Mouse (Mus musculus) testis, adult 2 months (tissue): Measurements from ENCODE around the gene Kcnh3. TPM values are rescaled to one million over a fixed set of nuclear protein-coding genes. Genes with fewer than 3 reads are reported as not detected.

Experiments used
- H3K27ac ChIP-seq: fragments of 200-500 bp; 2 replicates; pipeline ENCODE4 v1.5.1; 2012; ENCODE audit warnings: low read depth, low read length; ENCODE audit not compliant: control insufficient read depth, insufficient read depth
- H3K27me3 ChIP-seq: fragments of 200-500 bp; 2 replicates; pipeline ENCODE4 v1.6.1; 2012; ENCODE audit warnings: mild to moderate bottlenecking, low read length, moderate library complexity; ENCODE audit not compliant: control insufficient read depth, insufficient read depth
- H3K36me3 ChIP-seq: fragments of 200-500 bp; 2 replicates; pipeline ENCODE4 v1.6.1; 2012; ENCODE audit warnings: mild to moderate bottlenecking, low read length; ENCODE audit not compliant: control insufficient read depth, insufficient read depth
- H3K4me1 ChIP-seq: fragments of 200-500 bp; 2 replicates; pipeline ENCODE4 v1.6.1; 2012; ENCODE audit warnings: low read length; ENCODE audit not compliant: control insufficient read depth, insufficient read depth
- H3K4me3 ChIP-seq: fragments of 200-500 bp; 2 replicates; pipeline ENCODE4 v1.5.1; 2012; ENCODE audit warnings: low read depth, mild to moderate bottlenecking, low read length, moderate library complexity, mixed read lengths; ENCODE audit not compliant: control insufficient read depth
- CTCF ChIP-seq: fragments of 200-500 bp; IDR thresholded peaks from 2 replicates; pipeline ENCODE4 v1.5.1; 2012; ENCODE audit warnings: low read depth, mild to moderate bottlenecking, inconsistent platforms, low read length, moderate library complexity; ENCODE audit not compliant: control insufficient read depth, insufficient read depth, insufficient replicate concordance
- POLR2A ChIP-seq: fragments of 200-500 bp; IDR thresholded peaks from 2 replicates; pipeline ENCODE4 v1.6.1; 2012; ENCODE audit warnings: low read depth, mild to moderate bottlenecking, inconsistent platforms, low read length, moderate library complexity; ENCODE audit not compliant: control insufficient read depth
- polyA plus RNA-seq: library from polyadenylated mRNA; depleted of rRNA; stranded (reverse); fragments of >200 nt; gene quantifications from 2 replicates; pipeline ENCODE4 v1.2.3, GENCODE M21; 2012

The Kcnh3 gene
- polyA plus RNA-seq, 1 experiment = 0.89 TPM

DNA sequence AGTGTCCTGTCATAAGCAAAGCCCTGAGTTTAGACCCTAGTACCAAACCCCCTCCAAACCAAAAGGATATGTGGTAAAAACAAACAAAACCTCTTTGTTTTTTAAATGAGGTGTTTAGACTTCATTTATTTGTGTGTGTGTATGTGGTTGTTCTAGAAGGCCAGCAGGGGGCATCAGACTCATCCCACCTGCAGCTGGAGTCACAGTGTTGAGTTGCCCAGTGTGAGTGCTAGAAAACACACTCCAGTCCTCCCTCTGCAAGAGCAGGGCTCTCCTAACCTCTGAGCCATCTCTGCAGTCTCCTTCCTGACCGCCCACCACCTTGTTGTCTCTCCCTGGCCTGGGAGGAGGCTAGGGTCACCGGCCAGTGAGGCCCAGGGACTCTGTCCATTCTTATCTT, 9.7 kb upstream of the Kcnh3 start:
- Histone ChIP-seq H3K27ac (no peak overlapping the region), H3K27me3 (no peaks in the 10 kb centered on the region), H3K36me3 (no peaks in the 10 kb centered on the region; the same call in 1 of the 2 replicates)

DNA sequence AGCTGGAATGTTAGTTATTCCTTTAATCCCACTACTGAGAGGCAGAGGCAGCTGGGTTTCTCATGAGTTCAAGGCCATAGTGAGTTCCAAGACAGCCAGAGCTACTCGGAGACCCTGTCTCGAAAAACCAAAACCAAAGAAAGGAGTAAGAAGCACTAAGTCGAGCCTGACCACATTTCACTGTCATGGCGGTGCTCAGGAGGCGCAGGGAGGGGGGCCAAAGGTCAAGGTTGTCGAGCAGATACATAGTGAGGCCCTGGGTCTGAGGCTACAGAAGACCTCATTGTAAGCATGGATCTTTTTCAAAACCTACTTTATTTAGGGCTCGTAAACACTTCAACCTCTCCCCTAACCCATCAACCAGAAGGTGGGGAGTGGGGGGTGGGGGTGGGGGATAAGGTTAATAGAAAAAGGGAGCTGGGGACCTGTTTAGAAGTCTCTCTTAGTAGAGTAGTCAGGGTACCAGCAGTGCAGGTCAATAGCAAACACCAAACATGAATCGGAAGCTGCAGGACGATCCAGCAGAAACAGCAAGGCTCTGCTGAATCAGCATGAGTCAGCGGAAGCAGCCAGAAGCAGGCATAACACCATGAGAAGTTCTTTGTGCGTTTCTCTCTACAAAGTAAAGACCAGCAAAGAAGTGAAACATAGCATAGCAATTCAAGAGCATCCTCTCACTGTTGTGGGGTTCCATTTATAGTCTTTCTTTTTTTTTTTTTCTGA, 8.8 kb upstream of the Kcnh3 start:
- H3K4me1 ChIP-seq = no peaks in the 10 kb centered on the region
- no peak for TF ChIP-seq POLR2A
- H3K36me3 ChIP-seq = no peaks in the 10 kb centered on the region
- H3K27me3 ChIP-seq = no peaks in the 10 kb centered on the region
- H3K4me3 ChIP-seq = no peak overlapping the region
- H3K27ac ChIP-seq = no peak overlapping the region

More for the DNA sequence above, 9.7 kb upstream of the Kcnh3 start:
- TF ChIP-seq POLR2A (no peak), CTCF (peak; percentile 39; the same call in 1 of the 2 replicates)
- Histone ChIP-seq H3K4me3 (no peak overlapping the region), H3K4me1 (no peaks in the 10 kb centered on the region)

DNA sequence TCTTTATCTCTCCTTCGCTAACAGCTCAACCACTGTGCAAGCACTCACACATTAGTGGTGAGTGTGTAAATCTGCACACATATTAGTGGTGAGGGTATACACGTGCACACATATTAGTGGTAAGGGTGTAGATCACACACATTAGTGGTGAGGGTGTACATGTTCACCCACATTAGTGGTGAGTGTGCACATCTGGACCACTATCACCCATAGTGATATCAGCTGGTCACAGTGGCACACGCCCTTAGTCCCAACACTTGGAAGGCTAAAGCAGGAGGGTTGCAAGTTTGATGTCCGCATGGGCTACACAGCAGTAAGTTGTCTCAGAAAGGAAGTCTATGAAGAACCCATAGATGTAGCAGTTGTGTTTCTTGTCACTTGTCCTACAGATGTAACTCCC, 7.0 kb upstream of the Kcnh3 start:
- H3K4me1 ChIP-seq = no peaks in the 10 kb centered on the region; the same call in 1 of the 2 replicates
- no peak overlapping the region for H3K4me3 ChIP-seq
- no peak overlapping the region for H3K27ac ChIP-seq
- H3K36me3 ChIP-seq = no peaks in the 10 kb centered on the region
- H3K27me3 ChIP-seq = no peaks in the 10 kb centered on the region
- TF ChIP-seq CTCF (no peak), POLR2A (no peak)

DNA sequence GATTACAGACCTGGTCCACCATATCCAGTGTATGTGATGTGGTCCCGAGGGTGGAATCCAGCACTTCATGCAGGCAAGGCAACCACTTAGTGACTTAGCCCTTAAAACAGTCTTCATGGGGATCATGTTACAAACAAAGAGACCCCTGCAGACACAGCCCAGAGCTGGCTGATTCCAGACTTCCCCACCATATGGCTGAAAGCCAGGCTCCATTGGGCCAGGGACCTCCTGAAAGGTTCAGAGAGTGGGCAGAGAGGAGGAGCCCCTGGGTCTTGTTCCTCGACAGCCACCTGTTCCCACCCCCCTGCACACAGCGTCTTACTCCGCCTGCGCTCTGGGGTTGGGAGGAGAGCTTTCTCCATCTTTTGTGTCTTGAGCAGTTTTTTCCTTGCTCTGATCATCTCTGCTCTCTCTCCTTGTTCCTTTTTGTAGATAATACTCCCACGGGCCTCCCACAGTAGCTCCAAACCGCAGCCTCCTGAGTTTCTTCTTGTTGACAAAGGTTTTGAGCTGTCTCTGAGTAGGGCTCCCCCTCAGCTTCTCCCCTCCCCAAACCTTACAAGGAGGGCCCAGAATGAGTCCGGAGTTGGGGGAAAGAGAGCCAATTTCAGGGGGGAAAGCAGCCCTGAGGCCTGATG, 3.2 kb upstream of the Kcnh3 start:
- Histone ChIP-seq H3K4me1 (peaks cover 19% of the 10 kb centered on the region), H3K36me3 (no peaks in the 10 kb centered on the region), H3K27ac (no peak overlapping the region), H3K4me3 (no peak overlapping the region), H3K27me3 (no peaks in the 10 kb centered on the region; the same call in 1 of the 2 replicates)
- TF ChIP-seq CTCF (no peak), POLR2A (no peak)

DNA sequence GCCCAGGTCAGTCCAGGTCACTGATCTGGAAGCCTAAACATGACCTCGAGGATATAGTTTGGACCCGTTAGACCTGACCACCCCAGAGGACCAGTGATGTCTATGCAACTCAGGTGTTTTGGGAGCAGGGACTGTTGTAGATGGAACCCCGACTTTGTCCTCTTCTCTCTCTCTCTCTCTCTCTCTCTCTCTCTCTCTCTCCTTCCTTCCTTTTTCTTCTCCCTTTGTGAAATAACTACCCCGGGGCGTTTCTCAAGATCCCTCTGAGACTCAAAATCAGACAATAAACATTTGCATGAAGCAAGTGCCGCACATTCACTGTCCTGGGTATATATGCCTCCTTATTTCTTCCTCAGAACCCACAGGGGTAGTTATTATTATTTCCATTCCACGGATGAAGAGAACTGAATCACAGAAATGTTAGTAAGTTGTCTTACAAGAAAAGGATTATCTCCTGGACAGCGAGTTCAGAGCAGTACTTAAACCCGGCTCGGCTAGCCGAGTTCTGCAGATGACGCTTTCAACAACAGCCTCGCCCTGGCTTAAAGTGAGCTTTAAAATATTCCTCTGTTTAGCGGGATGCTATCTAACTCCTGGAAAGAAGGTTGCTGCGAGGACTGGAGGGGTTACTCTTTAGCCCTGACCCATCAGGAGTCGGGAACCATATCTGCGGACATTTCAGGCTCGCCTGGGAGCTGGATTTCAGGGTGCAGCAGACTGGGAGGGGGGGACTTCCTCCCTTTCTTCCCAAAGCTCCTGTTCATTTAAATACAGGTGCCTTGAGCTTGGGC, 1.7 kb upstream of the Kcnh3 start:
- Histone ChIP-seq H3K27ac (no peak overlapping the region), H3K4me1 (peaks cover 19% of the 10 kb centered on the region)

DNA sequence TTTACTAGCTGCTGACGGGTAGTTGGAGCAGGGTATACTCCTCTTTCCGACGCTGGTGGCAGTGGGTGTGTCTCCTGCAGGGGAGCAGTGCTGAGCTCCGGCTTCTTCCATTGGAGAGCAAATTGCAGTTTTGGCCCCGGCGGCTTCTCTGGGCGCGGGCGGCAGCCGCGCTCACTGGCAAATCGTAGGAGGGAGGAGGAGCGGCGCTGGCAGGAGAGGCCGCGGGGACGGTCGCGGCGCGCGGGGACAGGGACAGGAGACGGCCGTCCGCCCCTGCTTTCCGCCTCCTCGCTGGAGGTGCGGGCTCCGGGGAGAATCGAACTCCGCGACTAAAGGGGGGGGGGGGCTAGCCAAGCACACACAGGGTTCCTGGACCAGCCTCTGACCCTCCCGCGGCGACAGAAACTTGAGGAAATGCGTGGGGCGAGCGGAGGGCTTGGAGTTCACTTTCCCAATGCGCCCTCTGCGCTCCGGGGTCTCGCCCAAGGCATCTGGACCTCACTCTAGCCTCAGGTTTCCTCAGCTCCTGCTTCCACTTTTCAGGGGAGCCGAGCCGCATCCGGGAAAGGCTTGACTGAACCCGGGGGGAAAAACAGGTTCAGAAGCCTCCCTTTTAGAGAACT, 965 bp upstream of the Kcnh3 start:
- H3K4me3 ChIP-seq = peak overlapping the region; percentile 75
- no peaks in the 10 kb centered on the region for H3K36me3 ChIP-seq
- no peaks in the 10 kb centered on the region; the same call in 1 of the 2 replicates for H3K27me3 ChIP-seq
- peaks cover 19% of the 10 kb centered on the region for H3K4me1 ChIP-seq
- no peak for TF ChIP-seq POLR2A
- no peak for TF ChIP-seq CTCF
- no peak overlapping the region for H3K27ac ChIP-seq

More for the DNA sequence above, 1.7 kb upstream of the Kcnh3 start:
- Histone ChIP-seq H3K4me3 (no peak overlapping the region; the same call in 1 of the 2 replicates), H3K27me3 (no peaks in the 10 kb centered on the region; the same call in 1 of the 2 replicates), H3K36me3 (no peaks in the 10 kb centered on the region)
- TF ChIP-seq POLR2A (no peak), CTCF (no peak)
